Mouse (Mus musculus): Measurements from ENCODE around the gene Blm.

GRCm38 (mm10) chr7:80558572-80558971 lies 23.7 kb upstream of the Blm start:
- TF ChIP-seq TAL1 (IDR thresholded peaks at IDR 0.05; ENCODE audit: low read length), result no peak
- no peak for TF ChIP-seq GATA1 (IDR thresholded peaks at IDR 0.05; ENCODE audit: low read length)

All from erythroblast, embryonic 14.5 days (primary cell).